Mouse (Mus musculus) liver, adult (tissue): ENCODE data around the gene Sumf1.

Source experiments
- GATA4 ChIP-seq: IDR thresholded peaks from 2 replicates; pipeline ENCODE4 v1.6.1; 2014; ENCODE audit warnings: mild to moderate bottlenecking, low read length; ENCODE audit not compliant: insufficient replicate concordance

The Sumf1 gene

DNA sequence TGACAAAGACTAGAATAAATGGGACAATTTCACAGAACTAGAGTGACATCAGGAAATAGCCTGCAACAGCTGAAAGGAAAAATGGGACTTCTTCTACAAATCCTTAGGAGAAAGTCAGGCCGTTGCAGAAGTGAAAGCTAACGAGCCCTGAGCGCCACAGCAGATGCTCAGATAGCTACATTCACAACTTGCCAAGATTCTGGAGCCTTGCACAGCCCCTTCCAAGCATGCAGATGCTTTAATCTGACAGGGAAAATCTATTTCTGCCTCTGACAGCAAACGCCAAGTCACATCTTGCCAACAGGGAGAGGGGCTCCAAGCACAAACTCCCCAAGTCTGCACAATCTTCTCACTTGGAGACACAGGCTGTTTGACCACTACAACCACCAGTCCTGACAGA, 42.6 kb downstream of the Sumf1 start:
- no peak for TF ChIP-seq GATA4

DNA sequence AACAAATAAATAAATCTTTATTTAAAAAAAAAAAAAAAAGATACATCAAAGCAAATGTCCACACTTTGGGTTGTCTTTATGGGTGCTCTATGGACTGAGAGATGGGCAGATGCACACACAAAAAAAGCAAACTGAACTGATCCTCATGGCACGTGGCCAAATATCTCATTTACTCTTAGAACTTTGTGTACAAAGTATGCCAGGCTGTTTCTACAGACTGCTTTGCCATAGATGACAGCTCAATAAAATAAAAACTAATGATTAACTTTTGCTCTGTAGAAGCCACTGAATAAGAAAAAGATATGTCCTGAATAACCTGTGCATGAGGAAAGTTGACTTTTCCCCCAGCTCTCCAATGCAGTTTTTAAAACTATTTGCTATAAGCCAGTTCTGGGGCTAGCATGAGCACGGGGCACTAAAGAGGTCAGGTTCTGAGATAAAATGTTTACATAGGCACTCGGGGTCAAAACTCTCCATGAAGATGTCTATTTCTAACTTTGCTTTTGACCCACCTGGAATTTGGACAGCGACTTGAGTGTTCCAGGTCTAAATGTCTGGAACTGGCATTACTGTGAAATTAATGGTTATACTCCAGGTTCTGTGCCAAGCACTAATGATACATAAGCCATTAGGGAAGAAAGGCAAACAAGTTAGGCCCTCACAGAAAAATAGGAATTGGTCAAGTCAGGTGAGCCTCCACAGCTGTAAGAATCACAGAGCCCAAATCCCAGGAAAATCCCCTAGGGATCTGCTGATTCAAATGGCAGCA, 44.5 kb downstream of the Sumf1 start:
- no peak for TF ChIP-seq GATA4

DNA sequence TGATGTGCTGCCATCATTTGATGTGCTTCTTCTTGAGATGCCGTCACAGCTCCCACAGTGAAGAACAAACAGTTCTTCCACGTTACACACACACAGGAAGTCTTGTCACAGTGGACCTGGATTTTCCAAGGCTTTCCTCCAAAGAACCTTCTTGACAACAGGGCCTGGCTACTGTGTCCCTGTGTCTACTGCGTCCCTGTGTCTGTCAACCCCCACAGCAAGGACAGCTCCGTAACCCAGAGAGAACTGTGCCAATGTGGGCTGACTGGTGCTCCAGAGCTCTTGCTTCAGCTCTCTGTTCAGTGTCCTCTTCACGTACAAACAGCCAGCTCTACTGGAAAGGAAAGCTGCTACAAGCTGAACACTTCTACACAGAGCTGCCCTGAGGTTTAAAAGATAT, 48.4 kb downstream of the Sumf1 start:
- TF ChIP-seq GATA4: no peak

DNA sequence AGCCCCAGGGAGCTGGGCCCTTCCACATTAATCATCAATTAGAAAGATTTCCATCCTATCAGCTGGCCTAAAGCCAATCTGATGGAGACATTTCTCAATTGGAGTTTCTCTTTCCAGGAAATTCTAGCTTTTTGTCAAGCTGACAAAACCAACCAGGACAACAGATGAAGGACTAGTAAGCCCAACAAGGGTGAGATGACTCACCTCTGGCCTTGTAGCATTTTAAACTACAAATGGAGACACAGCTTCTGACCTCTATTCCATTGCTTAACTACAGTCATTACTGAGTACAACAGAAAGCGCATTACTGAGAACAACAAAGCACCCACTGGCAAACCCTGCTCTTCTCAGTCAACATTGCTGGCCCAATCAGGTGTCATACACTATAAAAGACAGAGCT, 49.1 kb downstream of the Sumf1 start:
- TF ChIP-seq GATA4: 0 out of 2 replicates have a peak, but pooled peaks have one; percentile 20

DNA sequence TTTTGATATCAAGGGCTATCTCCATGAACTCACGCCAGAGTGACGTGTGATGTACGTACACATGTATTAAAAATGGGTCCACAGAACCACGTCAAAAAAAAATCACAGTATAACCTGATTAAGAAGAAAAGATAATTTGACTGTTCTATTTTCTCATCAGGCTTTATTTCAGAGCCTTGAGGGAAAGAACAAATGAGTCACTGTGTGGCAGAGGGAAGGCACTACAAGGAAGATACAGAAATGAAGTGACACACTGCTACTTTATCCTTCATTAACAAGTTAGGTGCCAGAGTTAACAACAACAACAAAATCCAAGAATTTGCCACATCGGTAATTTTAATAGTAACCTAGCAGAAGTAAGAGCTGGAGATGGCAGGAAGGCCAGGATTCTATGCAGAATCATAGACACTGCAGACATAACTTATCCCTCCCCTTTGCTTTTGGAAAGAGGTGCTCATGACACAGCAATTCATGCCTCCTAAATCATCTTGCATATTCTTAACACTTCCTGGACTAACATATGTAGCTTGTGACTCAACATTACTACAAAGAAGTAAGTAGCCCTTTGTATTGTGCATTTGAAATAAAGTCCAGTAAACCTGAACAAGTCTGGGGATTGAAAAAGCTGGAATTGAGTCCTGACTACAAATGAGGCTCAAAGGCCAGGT, 53.0 kb downstream of the Sumf1 start:
- TF ChIP-seq GATA4: no peak

- TF ChIP-seq GATA4: no peak
Observed at GRCm38 (mm10) chr6:108130718-108131117, 54.7 kb downstream of the Sumf1 start.

DNA sequence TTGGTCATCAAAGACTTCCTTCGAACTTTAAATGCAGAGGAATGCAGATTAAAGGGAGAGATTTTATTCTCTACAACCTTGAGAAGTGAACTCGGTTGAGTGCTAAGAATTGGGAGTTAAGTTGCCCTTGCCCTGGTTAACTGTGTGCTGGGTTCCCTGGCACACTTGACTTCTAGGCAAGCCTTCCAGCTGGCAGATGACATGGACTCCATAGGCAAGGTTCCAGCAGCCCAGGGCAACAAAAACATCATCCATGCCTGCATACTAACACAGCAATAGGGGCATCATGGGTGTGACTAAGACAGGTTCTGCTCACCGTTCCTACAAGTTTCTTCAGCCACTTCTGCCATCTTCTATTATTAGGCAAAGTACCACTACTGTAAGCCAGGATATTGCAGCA, 58.8 kb downstream of the Sumf1 start:
- TF ChIP-seq GATA4: no peak

DNA sequence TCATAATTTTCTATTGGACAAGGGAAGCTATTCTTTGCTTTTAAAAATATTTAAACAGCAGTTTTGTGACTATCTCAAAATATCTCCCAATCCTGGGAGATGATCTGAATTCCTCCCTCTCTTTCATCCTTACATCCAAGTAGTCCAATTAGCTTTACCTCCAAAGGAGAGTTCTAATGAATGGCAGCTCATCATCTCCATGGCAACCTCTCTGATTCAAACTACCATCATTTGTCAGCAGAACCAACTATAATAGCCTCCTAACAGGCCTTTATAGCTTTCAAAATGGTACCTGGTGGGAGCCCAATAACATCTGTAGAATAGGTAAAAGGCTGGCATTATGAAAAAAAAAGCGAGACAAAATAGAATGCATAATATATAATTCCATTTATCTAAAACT, 59.9 kb downstream of the Sumf1 start:
- no peak for TF ChIP-seq GATA4

GRCm38 (mm10) chr6:108117881-108118280, 67.5 kb downstream of the Sumf1 start:
- TF ChIP-seq GATA4: no peak

- no peak for TF ChIP-seq GATA4
Observed at GRCm38 (mm10) chr6:108114971-108115370, 70.4 kb downstream of the Sumf1 start.

DNA sequence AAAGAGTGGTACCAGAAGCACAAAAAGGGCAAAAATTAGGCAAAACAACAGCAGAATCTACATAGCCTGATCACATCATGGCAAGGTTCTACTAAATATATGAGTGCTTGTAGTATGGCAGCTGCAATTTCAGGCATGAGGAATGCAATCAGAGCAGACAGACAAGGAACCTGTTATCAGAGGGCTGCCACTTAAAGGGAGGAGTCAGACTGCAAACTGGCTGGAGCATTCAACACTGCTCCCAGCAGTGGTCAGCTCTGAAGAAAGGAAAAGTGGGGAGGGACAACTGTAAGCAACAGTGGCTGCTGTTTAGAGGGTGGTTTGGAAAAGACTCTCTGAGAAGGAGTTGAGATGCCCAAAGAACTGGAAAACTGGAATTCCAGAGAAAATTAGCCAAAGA, 73.7 kb downstream of the Sumf1 start:
- no peak for TF ChIP-seq GATA4

- TF ChIP-seq GATA4: no peak
Observed at GRCm38 (mm10) chr6:108110336-108110735, 75.0 kb downstream of the Sumf1 start.

DNA sequence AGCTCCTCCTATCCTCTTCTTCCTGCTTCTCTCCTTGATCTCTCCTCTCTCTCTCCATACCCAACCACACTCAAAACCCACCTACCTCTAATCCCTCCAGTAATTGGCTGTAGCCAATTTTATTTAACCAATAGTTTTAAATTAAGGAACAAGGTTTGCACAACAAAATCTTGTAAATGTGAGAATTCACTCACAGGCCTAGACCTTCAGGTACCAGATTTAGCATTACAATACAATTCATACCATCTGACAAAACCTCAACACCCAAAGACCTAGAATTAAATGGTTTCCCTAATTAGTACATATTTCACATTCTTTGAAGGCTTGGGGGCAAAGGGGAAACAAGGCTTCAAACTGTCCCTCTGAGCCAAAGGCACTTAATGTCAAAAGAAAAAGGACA, 78.0 kb downstream of the Sumf1 start:
- no peak for TF ChIP-seq GATA4

DNA sequence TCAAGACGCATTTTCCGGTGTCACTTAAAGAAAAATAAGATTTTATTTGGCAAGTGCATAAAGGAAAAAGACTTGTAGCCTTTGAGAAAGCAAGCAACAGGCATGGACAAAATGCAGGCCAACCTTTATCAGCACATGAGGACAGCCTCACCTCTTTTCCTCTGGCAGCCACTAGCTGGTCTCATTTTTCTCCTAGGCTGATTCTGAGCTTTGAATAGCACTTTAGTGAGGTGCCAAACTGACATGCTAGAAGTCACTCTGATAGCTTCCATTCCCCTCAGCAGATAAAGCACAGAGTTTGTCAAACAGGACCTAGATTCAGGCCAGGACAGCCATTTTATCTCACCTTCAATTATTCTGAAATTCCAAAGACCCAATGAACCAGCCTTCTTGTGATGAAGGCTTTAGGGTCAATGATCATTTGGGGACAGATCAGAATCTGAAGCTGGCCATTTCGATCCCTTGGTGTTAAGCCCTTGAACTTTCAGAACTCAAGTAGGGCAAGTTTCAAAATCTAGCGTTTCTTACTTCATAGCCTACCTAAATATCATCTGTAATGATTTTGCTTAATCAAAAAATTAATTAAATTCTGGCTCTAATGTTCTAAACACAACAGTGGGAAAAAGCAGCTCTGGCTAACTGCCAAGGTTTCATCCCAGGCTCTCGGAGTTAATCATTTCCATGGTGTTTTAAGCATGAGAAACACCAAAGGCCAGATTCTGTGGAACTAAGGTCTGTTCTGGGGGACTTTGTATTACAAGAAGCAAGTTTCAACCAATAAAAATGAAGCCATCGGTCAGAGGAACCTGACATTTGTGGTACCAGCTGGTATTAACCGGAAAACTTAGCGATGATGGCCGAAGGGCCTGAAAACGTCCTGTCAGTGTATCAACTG, 83.2 kb downstream of the Sumf1 start:
- TF ChIP-seq GATA4: peak; percentile 46; the same call in 1 of the 2 replicates

DNA sequence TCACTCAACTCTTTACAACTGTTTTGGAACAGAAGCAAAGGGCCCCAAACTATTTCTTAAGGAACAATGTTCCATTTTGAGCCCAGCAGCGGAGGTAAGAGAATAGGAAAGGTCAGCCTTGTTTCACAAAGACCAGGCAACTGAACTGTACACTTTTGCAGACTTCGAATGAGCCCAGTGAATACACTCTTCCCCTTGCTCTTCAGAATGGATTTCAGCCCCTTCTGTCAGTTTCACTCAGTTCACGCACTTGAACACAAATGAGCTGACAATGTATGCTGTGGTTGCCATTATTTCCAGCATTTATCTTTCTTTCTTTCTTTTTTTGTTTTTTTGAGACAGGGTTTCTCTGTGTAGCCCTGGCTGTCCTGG, 86.5 kb downstream of the Sumf1 start:
- no peak for TF ChIP-seq GATA4
